Mouse (Mus musculus) myocyte (in vitro differentiated cells): ENCODE measurements around the gene Atoh8.

Experiments used
- MAX ChIP-seq: IDR thresholded peaks from one replicate; pipeline ENCODE4 v1.6.1; 2011; ENCODE audit warnings: low read depth, mild to moderate bottlenecking, control low read depth
- MYOD1 ChIP-seq, 3 experiments: IDR thresholded peaks; one replicate each; pipeline ENCODE4 v1.6.1; 2011; ENCODE audit warnings: control low read depth in 2 of 3, low read depth in 2 of 3, mild to moderate bottlenecking in 2 of 3, moderate library complexity in 1 of 3; ENCODE audit not compliant: insufficient read length in 2 of 3, control insufficient read depth in 1 of 3
- MYOG ChIP-seq, 3 experiments: IDR thresholded peaks; one replicate each; pipeline ENCODE4 v1.6.1; 2011; ENCODE audit warnings: control low read depth in 2 of 3, low read depth in 2 of 3, mild to moderate bottlenecking in 2 of 3; ENCODE audit not compliant: insufficient read length in 2 of 3, control insufficient read depth in 1 of 3, insufficient read depth in 1 of 3
- POLR2A ChIP-seq: IDR thresholded peaks from one replicate; pipeline ENCODE4 v1.6.1; 2011; ENCODE audit warnings: low read depth, mild to moderate bottlenecking, control low read depth, moderate library complexity; ENCODE audit not compliant: insufficient read length
- POLR2AphosphoS2 ChIP-seq: IDR thresholded peaks from one replicate; pipeline ENCODE4 v1.6.1; 2011; ENCODE audit warnings: low read depth, control low read depth; ENCODE audit not compliant: insufficient read length
- REST ChIP-seq: IDR thresholded peaks from one replicate; pipeline ENCODE4 v1.6.1; 2011; ENCODE audit warnings: mild to moderate bottlenecking, control low read depth, moderate library complexity; ENCODE audit not compliant: insufficient read depth, insufficient read length
- TCF12 ChIP-seq: IDR thresholded peaks from one replicate; pipeline ENCODE4 v1.6.1; 2011; ENCODE audit warnings: mild to moderate bottlenecking, control low read depth; ENCODE audit not compliant: poor library complexity, insufficient read depth, severe bottlenecking

- no peak for TF ChIP-seq POLR2A
- TF ChIP-seq POLR2AphosphoS2: no peak
- TF ChIP-seq MYOG (IDR thresholded peaks at IDR 0.05; ENCODE audit: control insufficient read depth in 1 of 3, insufficient read depth in 1 of 3, insufficient read length in 2 of 3, low read depth in 2 of 3): no peak
- no peak for TF ChIP-seq TCF12
- no peak for TF ChIP-seq MAX
- TF ChIP-seq MYOD1 (IDR thresholded peaks at IDR 0.05; ENCODE audit: control insufficient read depth in 1 of 3, insufficient read length in 2 of 3, low read depth in 2 of 3): no peak
- no peak for TF ChIP-seq REST
These were observed 64.0 kb downstream of the Atoh8 start for GRCm38 (mm10) chr6:72171391-72171790.
